Mouse (Mus musculus) forebrain, embryonic 11.5 days (tissue): ENCODE data around the gene Nutf2. TPM values are rescaled to one million over a fixed set of nuclear protein-coding genes. Genes with fewer than 3 reads are reported as not detected.

ENCODE experiments used
- ATAC-seq: fragments of 200-750 bp; cut with Nextera tagmentation; replicated peaks from 2 replicates; pipeline ENCODE4 v1.8.0; 2017; ENCODE audit warnings: moderate TSS enrichment; ENCODE audit not compliant: low FRiP score
- DNase-seq: peaks from one replicate; pipeline ENCODE4 v3.0.0-alpha.2; 2017; ENCODE audit warnings: low spot score
- H3K27ac ChIP-seq: fragments of 300-500 bp; sonication (generic); 2 replicates; pipeline ENCODE4 v1.5.1; 2014; ENCODE audit warnings: low read depth, low read length
- H3K27me3 ChIP-seq: fragments of 300-500 bp; sonication (generic); 2 replicates; pipeline ENCODE4 v1.6.1; 2014; ENCODE audit warnings: mild to moderate bottlenecking, low read length, mixed read lengths; ENCODE audit not compliant: control insufficient read depth, insufficient read depth
- H3K36me3 ChIP-seq: fragments of 300-500 bp; sonication (generic); 2 replicates; pipeline ENCODE4 v1.6.1; 2014; ENCODE audit warnings: mild to moderate bottlenecking, low read length, moderate library complexity, mixed read lengths; ENCODE audit not compliant: control insufficient read depth, insufficient read depth
- H3K4me1 ChIP-seq: fragments of 300-500 bp; sonication (generic); replicated peaks from 2 replicates; pipeline ENCODE4 v1.6.1; 2014; ENCODE audit warnings: low read length, mixed read lengths; ENCODE audit not compliant: control insufficient read depth, insufficient read depth
- H3K4me2 ChIP-seq: fragments of 300-500 bp; sonication (generic); 2 replicates; pipeline ENCODE4 v1.6.1; 2014; ENCODE audit warnings: low read depth, mild to moderate bottlenecking, low read length, moderate library complexity, mixed read lengths; ENCODE audit not compliant: severe bottlenecking
- H3K4me3 ChIP-seq: fragments of 300-500 bp; sonication (generic); 2 replicates; pipeline ENCODE4 v1.5.1; 2014; ENCODE audit warnings: low read depth, low read length
- H3K9ac ChIP-seq: fragments of 300-500 bp; sonication (generic); 2 replicates; pipeline ENCODE4 v1.6.1; 2014; ENCODE audit warnings: low read length
- H3K9me3 ChIP-seq: fragments of 300-500 bp; sonication (generic); 2 replicates; pipeline ENCODE4 v1.6.1; 2016; ENCODE audit warnings: low read length, mixed read lengths; ENCODE audit not compliant: control insufficient read depth
- WGBS: fragments of 180-500 bp; shearing (Covaris S2); extraction: QIAGEN DNeasy Blood & Tissue Kit; methylation state at CpG from one replicate; pipeline ENCODE4 v1.1.7; 2014; 5-methylcytosine and 5-hydroxymethylcytosine counted together
- polyA plus RNA-seq: library from polyadenylated mRNA; unstranded; fragments of >200 nt; fragmentation: Nextera tagmentation; extraction: Ambion mirVana; gene quantifications from 2 replicates; pipeline ENCODE4 v1.2.1, GENCODE M21; 2014

Gene Nutf2
- 355 and 371 TPM in 2 replicates for polyA plus RNA-seq

DNA sequence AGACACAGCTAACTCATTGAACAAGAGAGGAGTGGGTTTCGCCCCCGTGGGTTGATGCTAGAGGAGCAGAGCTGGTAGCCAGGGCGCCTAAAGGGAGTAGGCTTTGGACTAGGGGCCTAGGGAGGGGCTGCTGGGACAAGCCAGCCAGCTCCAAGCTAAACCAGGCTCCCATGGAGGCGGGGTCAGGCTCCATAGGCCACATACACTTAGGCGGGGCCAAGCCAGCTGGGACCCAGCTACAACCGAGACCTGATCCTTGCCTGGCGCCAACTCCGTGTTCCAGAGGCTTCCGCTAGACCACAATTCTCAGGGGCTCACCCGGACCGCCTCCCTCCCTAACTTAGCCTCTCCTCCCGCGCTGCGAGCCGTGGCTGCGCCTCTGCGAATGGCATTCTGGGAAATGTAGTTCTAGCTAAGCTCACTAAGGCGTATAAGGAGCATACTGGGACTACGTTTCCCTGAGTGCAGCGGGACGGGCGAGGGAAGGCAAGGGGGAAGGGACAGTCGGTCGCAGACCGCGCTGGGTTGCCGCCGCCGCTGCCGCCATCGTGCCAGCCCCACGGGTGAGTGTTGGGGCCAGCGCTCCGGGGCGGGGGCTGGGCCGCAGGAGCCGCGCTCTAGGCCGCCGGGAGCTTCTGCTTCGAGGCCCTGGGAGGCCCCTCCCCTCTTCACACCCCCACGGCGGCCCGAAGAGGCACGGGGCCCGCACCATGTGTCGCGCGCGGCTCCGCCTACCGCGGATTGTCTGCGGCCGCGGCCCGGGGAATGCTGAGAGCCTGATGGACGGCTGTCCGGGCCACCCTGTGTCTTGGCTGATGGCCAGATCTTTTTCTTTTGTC lies at the start of gene Nutf2:
Gene Nutf2 (plus strand): TSS at position 438 of the 839 bp plus-strand sequence.
- H3K9ac ChIP-seq: peak within 1 kb of the TSS; percentile 97
- under 1% methylated on average over 47 of the region's 59 CpGs for whole genome bisulfite sequencing
- peak within 1 kb of the TSS; percentile 99 for H3K4me3 ChIP-seq
- H3K4me2 ChIP-seq: peak within 1 kb of the TSS; percentile 88
- peaks cover 28% of the 10 kb centered on the region for H3K4me1 ChIP-seq
- H3K36me3 ChIP-seq: no peaks in the 10 kb centered on the region
- no peaks in the 10 kb centered on the region for H3K9me3 ChIP-seq
- DNase-seq (peak; percentile 97), ATAC-seq (peak; percentile 96)
- H3K27me3 ChIP-seq: no peaks in the 10 kb centered on the region
- H3K27ac ChIP-seq: peak within 1 kb of the TSS; percentile 88

DNA sequence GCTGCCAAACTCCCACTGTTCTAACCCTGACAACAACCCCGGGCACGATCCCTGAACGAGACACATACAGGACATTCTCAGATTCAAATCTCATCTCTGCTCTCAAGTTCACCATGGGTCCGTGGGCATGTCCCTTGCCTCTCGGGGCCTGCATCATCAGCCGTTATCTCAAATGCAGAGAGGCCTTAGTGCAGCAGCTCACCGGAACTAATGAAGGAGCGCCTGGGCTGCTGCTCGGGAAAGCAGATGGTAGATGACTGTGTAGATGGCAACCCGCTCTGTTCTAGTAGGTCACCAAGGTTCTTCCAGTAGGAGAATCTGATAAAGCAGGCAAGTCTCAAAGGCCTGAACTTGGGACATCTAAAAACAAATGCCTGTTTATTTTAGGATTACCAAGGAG lies 49.3 kb upstream of the Nutf2 start:
- no peak for ATAC-seq
- Histone ChIP-seq H3K4me3 (no peak overlapping the region), H3K27me3 (no peaks in the 10 kb centered on the region), H3K27ac (no peak overlapping the region), H3K9me3 (no peaks in the 10 kb centered on the region), H3K36me3 (no peaks in the 10 kb centered on the region), H3K4me1 (no peaks in the 10 kb centered on the region), H3K4me2 (no peak overlapping the region), H3K9ac (no peak overlapping the region)
- WGBS: 91% methylated on average over 10 of the region's 10 CpGs
- no peak for DNase-seq

DNA sequence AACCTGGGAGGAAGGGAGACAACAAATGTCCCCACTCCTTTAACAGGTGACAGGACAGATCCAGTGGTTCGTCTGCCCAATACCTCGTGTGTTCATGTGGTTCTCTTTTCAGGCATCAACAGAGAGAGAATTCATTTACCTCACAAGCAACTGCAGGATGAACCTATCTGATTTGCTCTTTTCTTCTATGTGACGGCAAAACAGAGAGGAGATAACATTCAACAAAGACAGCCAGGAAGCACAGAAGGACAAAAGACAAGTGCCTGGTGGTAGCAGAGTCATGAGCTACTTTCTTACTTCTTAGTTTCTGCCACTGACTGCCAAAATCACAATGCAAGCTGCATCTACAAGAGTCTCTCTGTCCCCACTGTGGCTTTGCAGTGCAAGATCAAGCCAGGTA lies 48.8 kb upstream of the Nutf2 start:
- WGBS: 77% methylated on average over 3 of the region's 3 CpGs
- no peak for ATAC-seq
- Histone ChIP-seq H3K27ac (no peak overlapping the region), H3K36me3 (no peaks in the 10 kb centered on the region), H3K27me3 (no peaks in the 10 kb centered on the region), H3K4me2 (no peak overlapping the region), H3K4me3 (no peak overlapping the region), H3K4me1 (no peaks in the 10 kb centered on the region), H3K9ac (no peak overlapping the region), H3K9me3 (no peaks in the 10 kb centered on the region)
- DNase-seq: no peak

DNA sequence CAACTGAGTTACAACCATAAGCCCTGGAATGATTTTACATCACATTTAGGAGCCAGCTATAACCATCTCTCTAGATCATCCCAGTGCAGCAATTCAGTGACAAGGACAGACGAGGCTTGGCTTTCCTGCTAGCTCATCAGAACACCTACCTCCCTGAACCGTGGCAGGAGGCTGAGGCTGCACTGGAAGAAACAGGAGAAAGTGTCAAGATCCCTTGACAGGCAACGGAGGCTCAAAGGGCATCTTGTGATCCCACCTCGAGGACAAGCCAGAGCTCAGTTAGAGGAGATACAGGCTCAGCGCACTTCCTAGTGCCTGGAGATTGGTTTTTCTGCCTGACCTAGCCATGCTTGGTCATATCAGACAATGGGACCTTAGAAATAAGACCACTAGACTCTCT lies 47.9 kb upstream of the Nutf2 start:
- Histone ChIP-seq H3K9ac (no peak overlapping the region), H3K27ac (no peak overlapping the region), H3K27me3 (no peaks in the 10 kb centered on the region), H3K4me3 (no peak overlapping the region), H3K36me3 (no peaks in the 10 kb centered on the region), H3K9me3 (no peaks in the 10 kb centered on the region), H3K4me2 (no peak overlapping the region), H3K4me1 (no peaks in the 10 kb centered on the region)
- no peak for ATAC-seq
- no peak for DNase-seq
- WGBS: 84% methylated on average over 5 of the region's 5 CpGs

GRCm38 (mm10) chr8:105813241-105813640 lies 47.1 kb upstream of the Nutf2 start:
- no peak for ATAC-seq
- DNase-seq: no peak
- H3K4me3 ChIP-seq: no peak overlapping the region
- H3K4me1 ChIP-seq: no peaks in the 10 kb centered on the region
- no peaks in the 10 kb centered on the region for H3K36me3 ChIP-seq
- H3K9me3 ChIP-seq: no peaks in the 10 kb centered on the region
- no peak overlapping the region for H3K4me2 ChIP-seq
- H3K9ac ChIP-seq: no peak overlapping the region
- 98% methylated on average over 6 of the region's 6 CpGs for WGBS
- H3K27me3 ChIP-seq: no peaks in the 10 kb centered on the region
- no peak overlapping the region for H3K27ac ChIP-seq

GRCm38 (mm10) chr8:105819659-105820058 lies 40.7 kb upstream of the Nutf2 start:
- WGBS: 94% methylated on average over 3 of the region's 3 CpGs
- DNase-seq: no peak
- H3K9me3 ChIP-seq: no peaks in the 10 kb centered on the region
- no peak overlapping the region for H3K4me3 ChIP-seq
- no peak for ATAC-seq
- H3K4me2 ChIP-seq: no peak overlapping the region
- H3K27me3 ChIP-seq: no peaks in the 10 kb centered on the region
- no peak overlapping the region for H3K27ac ChIP-seq
- peaks cover 10% of the 10 kb centered on the region; the same call in 1 of the 2 replicates for H3K36me3 ChIP-seq
- H3K9ac ChIP-seq: no peak overlapping the region
- H3K4me1 ChIP-seq: no peaks in the 10 kb centered on the region

GRCm38 (mm10) chr8:105820925-105821324 lies 39.5 kb upstream of the Nutf2 start:
- no peak overlapping the region for H3K4me3 ChIP-seq
- ATAC-seq (no peak), DNase-seq (no peak)
- H3K27ac ChIP-seq: no peak overlapping the region
- H3K4me1 ChIP-seq: peaks cover 4% of the 10 kb centered on the region; the same call in 1 of the 2 replicates
- 95% methylated on average over 1 of the region's 1 CpGs for WGBS
- peaks cover 12% of the 10 kb centered on the region; the same call in 1 of the 2 replicates for H3K36me3 ChIP-seq
- no peak overlapping the region for H3K9ac ChIP-seq
- H3K27me3 ChIP-seq: no peaks in the 10 kb centered on the region
- no peak overlapping the region for H3K4me2 ChIP-seq
- no peaks in the 10 kb centered on the region for H3K9me3 ChIP-seq

DNA sequence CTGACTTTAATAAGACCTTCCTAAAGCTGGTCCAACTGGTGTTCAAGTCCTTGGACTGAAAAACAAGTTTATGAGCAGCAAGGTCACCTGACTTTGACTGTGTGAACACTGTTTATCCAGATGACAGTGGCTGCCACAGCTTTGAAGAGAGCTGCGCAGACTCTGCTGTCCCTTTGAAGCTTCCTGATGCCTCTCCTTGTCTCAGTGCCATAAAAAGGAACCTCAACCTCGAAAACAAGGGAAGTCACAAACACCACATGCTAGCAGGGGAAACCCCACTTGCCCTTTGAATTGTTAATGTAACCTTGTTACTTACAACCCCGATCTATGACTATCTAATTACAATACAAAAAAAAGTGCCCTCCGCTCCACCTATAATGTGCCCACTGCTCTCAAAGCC lies 34.9 kb upstream of the Nutf2 start:
- DNase-seq (no peak), ATAC-seq (no peak)
- no peak overlapping the region; the same call in 1 of the 2 replicates for H3K4me2 ChIP-seq
- peak overlapping the region; percentile 83 for H3K4me3 ChIP-seq
- H3K27ac ChIP-seq: no peak overlapping the region
- H3K36me3 ChIP-seq: peaks cover 12% of the 10 kb centered on the region; the same call in 1 of the 2 replicates
- no peaks in the 10 kb centered on the region for H3K27me3 ChIP-seq
- peak overlapping the region; percentile 87 for H3K9ac ChIP-seq
- no peaks in the 10 kb centered on the region for H3K9me3 ChIP-seq
- peaks cover 10% of the 10 kb centered on the region; the same call in 1 of the 2 replicates for H3K4me1 ChIP-seq
- WGBS: 92% methylated on average over 4 of the region's 4 CpGs
